Mouse (Mus musculus) lung, embryonic 15.5 days (tissue): Measurements from ENCODE around the gene Tmem167b. TPM values are rescaled to one million over a fixed set of nuclear protein-coding genes. Genes with fewer than 3 reads are reported as not detected.

Experiments
- ATAC-seq: fragments of 200-750 bp; cut with Nextera tagmentation; 2 replicates; pipeline ENCODE4 v1.8.0; 2017; ENCODE audit warnings: moderate number of reproducible peaks, borderline replicate concordance; ENCODE audit not compliant: low FRiP score, low TSS enrichment; ENCODE audit errors: extremely low read depth
- H3K27ac ChIP-seq: fragments of 300-500 bp; sonication (generic); 2 replicates; pipeline ENCODE4 v1.5.1; 2015; ENCODE audit warnings: moderate library complexity, mild to moderate bottlenecking, inconsistent platforms
- H3K27me3 ChIP-seq: fragments of 300-500 bp; sonication (generic); 2 replicates; pipeline ENCODE4 v1.6.1; 2015; ENCODE audit warnings: inconsistent platforms
- H3K36me3 ChIP-seq: fragments of 300-500 bp; sonication (generic); 2 replicates; pipeline ENCODE4 v1.6.1; 2015; ENCODE audit warnings: inconsistent platforms
- H3K4me1 ChIP-seq: fragments of 300-500 bp; sonication (generic); 2 replicates; pipeline ENCODE4 v1.6.1; 2015; ENCODE audit warnings: inconsistent platforms
- H3K4me2 ChIP-seq: fragments of 300-500 bp; sonication (generic); 2 replicates; pipeline ENCODE4 v1.6.1; 2015; ENCODE audit warnings: inconsistent platforms, mild to moderate bottlenecking, moderate library complexity
- H3K4me3 ChIP-seq: fragments of 300-500 bp; sonication (generic); 2 replicates; pipeline ENCODE4 v1.5.1; 2015; ENCODE audit warnings: mild to moderate bottlenecking, inconsistent platforms
- H3K9ac ChIP-seq: fragments of 300-500 bp; sonication (generic); 2 replicates; pipeline ENCODE4 v1.6.1; 2015; ENCODE audit warnings: inconsistent platforms
- H3K9me3 ChIP-seq: fragments of 300-500 bp; sonication (generic); 2 replicates; pipeline ENCODE4 v1.6.1; 2016; ENCODE audit warnings: inconsistent platforms
- WGBS: fragments of 180-500 bp; shearing (Covaris S2); methylation state at CpG from one replicate; pipeline ENCODE4 v1.1.7; 2015; 5-methylcytosine and 5-hydroxymethylcytosine counted together
- polyA plus RNA-seq: library from polyadenylated mRNA; unstranded; fragments of >200 nt; fragmentation: Nextera tagmentation; extraction: Ambion mirVana; gene quantifications from 2 replicates; pipeline ENCODE4 v1.2.1, GENCODE M21; 2015

The Tmem167b gene
- 43.1 and 43.3 TPM in 2 replicates for polyA plus RNA-seq

DNA sequence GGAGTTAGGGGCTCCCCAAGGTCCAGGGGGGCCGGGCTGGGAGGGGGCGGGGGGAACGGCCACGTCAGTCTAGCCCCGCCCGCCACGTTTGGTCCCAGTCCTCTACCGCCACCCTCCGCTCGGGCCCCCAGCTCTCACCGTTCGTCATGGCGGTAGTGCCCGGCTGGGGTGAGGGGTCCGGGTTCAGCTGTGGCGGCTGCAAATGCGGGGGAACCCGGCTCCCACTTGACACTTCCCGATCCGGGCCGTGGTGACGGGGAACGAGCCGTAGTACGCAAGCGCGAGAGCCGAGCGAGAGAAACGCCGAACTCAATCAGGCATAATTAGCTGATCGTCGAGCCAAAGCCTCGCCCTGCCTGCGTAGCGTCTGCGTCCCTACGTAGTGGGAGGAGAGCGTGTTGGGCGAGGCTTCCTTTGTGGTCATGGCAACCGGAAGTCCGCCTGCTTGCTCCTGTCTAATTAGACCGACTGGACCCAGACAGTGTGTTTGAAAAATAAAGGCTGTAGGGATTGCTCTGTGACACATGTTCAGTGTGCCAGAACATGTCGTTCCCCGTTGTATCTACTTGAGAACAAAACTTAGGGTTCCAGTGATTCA is at the start of gene Tmem167b:
TSS of gene Tmem167b (minus strand) at position 334 of the 598 bp plus-strand sequence.
- peak within 1 kb of the TSS; percentile 94 for H3K27ac ChIP-seq
- peaks cover 25% of the 10 kb centered on the region for H3K36me3 ChIP-seq
- H3K4me3 ChIP-seq, result peak within 1 kb of the TSS; percentile 85
- WGBS, result under 1% methylated on average over 45 of the region's 45 CpGs
- H3K4me1 ChIP-seq, result peaks cover 21% of the 10 kb centered on the region
- peak within 1 kb of the TSS; percentile 80 for H3K4me2 ChIP-seq
- peak within 1 kb of the TSS; percentile 82 for H3K9ac ChIP-seq
- no peaks in the 10 kb centered on the region for H3K9me3 ChIP-seq
- peak; percentile 97 for ATAC-seq
- no peaks in the 10 kb centered on the region for H3K27me3 ChIP-seq

GRCm38 (mm10) chr3:108608906-108609305 is 46.6 kb upstream of the Tmem167b start:
- Histone ChIP-seq H3K4me3 (no peak overlapping the region), H3K4me1 (no peaks in the 10 kb centered on the region)

DNA sequence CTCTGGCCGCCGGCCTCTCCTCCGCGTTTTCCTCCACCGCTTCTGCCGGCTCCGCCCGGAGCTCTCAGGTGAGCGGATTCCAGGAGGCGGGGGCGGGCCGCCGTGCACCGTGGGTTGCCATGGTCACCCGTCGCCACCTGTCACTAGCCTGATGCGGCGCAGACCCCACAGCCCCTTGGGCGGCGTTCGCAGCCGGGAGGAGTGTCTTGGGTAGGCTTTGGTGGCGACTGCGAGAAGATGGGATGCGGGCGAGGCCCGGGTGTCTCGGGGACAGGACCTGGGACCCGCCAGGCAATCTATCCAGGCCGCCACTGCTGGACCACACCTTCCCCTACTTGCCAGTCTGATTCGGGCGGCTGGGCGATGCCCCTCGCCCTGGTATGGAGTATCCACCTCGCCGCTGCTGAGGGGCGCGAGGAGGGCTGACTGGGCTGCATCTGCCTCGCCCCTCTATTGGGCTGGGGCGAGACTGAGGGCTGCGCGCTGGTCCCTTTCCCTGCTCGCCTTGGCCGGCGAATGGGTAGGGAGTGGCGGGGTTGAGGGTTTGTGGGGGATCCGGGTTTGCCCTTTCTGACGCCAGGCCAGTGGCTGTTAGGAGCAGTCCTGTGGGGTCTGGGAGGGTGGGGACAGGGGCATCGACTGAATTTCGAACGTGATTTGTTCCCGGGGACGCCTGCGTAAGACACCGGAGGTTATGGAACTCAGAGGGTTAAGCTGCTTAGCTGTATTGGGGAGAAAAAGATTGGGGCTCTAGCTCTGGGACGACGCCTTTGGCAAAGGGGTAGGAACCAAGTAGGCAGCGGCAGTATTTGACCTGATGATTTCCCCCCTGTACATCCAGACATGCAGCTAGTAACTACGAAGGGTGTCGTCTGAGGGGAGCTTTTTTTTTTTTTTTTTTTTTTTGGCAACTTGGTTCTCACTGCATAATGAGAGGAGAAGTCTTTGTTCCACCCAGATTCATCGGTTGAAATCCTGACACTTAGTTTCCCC is 29.6 kb upstream of the Tmem167b start:
- no peaks in the 10 kb centered on the region for H3K36me3 ChIP-seq
- H3K27me3 ChIP-seq, result no peaks in the 10 kb centered on the region
- H3K4me2 ChIP-seq, result peak overlapping the region; percentile 100
- H3K4me1 ChIP-seq, result peaks cover 13% of the 10 kb centered on the region
- peak; percentile 79; the same call in 1 of the 2 replicates for ATAC-seq
- H3K9me3 ChIP-seq, result no peaks in the 10 kb centered on the region
- peak overlapping the region; percentile 71 for H3K9ac ChIP-seq
- WGBS, result under 1% methylated on average over 61 of the region's 61 CpGs
- H3K4me3 ChIP-seq, result peak overlapping the region; percentile 99
- H3K27ac ChIP-seq, result peak overlapping the region; percentile 71

More at GRCm38 (mm10) chr3:108608906-108609305, 46.6 kb upstream of the Tmem167b start:
- H3K4me2 ChIP-seq, result no peak overlapping the region
- H3K9ac ChIP-seq, result no peak overlapping the region
- no peaks in the 10 kb centered on the region for H3K27me3 ChIP-seq
- WGBS, result 49% methylated on average over 3 of the region's 3 CpGs
- H3K27ac ChIP-seq, result no peak overlapping the region
- H3K9me3 ChIP-seq, result no peaks in the 10 kb centered on the region
- no peak for ATAC-seq
- H3K36me3 ChIP-seq, result 0 out of 2 replicates have a peak, but pooled peaks cover 5% of the 10 kb centered on the region

- Histone ChIP-seq H3K4me2 (peak within 1 kb of the TSS; percentile 100), H3K27ac (peak within 1 kb of the TSS; percentile 71), H3K4me1 (peaks cover 13% of the 10 kb centered on the region), H3K9me3 (no peaks in the 10 kb centered on the region), H3K36me3 (no peaks in the 10 kb centered on the region), H3K4me3 (peak within 1 kb of the TSS; percentile 99), H3K27me3 (no peaks in the 10 kb centered on the region), H3K9ac (peak within 1 kb of the TSS; percentile 71)
- WGBS, result 4% methylated on average over 44 of the region's 44 CpGs
- peak; percentile 100 for ATAC-seq
Observed at GRCm38 (mm10) chr3:108590786-108591529, 28.7 kb upstream of the Tmem167b start, which contains the start of gene Wdr47. Gene Wdr47 (plus strand): TSS chr3:108591279.

DNA sequence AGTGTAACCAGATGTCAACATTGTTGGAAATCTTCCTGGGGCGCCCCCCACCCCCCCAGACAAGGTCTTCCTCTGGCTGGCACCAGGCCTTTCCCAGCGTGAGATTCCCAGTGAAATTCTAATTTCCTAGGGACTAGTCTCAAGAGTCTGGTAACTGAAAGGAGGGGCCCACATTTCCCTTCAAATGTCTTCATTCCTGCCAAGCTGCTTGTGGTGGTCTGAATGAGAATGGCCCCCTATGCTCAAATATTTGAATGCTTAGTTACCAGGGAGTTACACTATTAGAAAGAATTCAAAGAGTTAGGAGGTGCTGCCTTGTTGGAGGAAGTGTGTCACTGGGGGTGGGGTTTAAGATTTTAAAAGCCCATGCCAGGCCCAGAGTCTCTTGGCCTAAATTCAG is 26.2 kb upstream of the Tmem167b start:
- Histone ChIP-seq H3K4me3 (no peak overlapping the region), H3K27me3 (no peaks in the 10 kb centered on the region), H3K27ac (no peak overlapping the region), H3K36me3 (no peaks in the 10 kb centered on the region), H3K4me1 (peaks cover 13% of the 10 kb centered on the region), H3K4me2 (no peak overlapping the region), H3K9ac (no peak overlapping the region), H3K9me3 (no peaks in the 10 kb centered on the region)
- ATAC-seq, result no peak
- WGBS, result 38% methylated on average over 2 of the region's 2 CpGs

- no peaks in the 10 kb centered on the region for H3K27me3 ChIP-seq
- no peak for ATAC-seq
- no peak overlapping the region for H3K4me3 ChIP-seq
- no peaks in the 10 kb centered on the region for H3K9me3 ChIP-seq
- 74% methylated on average over 4 of the region's 4 CpGs for WGBS
- H3K4me1 ChIP-seq, result no peaks in the 10 kb centered on the region
- no peak overlapping the region for H3K27ac ChIP-seq
- no peak overlapping the region for H3K9ac ChIP-seq
- no peak overlapping the region for H3K4me2 ChIP-seq
- H3K36me3 ChIP-seq, result no peaks in the 10 kb centered on the region
Observed at GRCm38 (mm10) chr3:108584580-108584979, 22.3 kb upstream of the Tmem167b start.

DNA sequence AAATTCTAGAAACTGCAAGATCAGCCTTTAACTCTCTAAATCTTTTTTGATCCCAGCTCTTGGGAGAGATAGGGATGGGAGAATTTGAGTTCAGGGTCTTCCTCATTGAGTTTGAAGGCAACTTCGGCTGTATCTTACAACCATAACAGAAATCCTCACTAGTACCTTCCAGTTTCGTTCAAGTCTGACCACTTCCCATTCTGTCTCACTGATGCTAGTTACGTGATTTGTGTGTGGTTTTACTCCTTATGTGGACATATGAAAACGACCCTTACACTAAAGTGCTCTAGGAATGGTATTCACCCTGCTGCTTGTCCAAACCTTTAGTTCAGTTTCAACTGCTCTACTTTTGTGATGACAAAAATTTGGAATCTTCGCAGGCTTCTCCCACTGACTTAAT is 11.8 kb upstream of the Tmem167b start:
- ATAC-seq, result no peak
- Histone ChIP-seq H3K9ac (no peak overlapping the region), H3K4me2 (no peak overlapping the region), H3K9me3 (no peaks in the 10 kb centered on the region), H3K27me3 (no peaks in the 10 kb centered on the region), H3K4me3 (no peak overlapping the region), H3K27ac (no peak overlapping the region), H3K4me1 (peaks cover 9% of the 10 kb centered on the region), H3K36me3 (0 out of 2 replicates have a peak, but pooled peaks cover 2% of the 10 kb centered on the region)
- WGBS, result 80% methylated on average over 5 of the region's 5 CpGs

DNA sequence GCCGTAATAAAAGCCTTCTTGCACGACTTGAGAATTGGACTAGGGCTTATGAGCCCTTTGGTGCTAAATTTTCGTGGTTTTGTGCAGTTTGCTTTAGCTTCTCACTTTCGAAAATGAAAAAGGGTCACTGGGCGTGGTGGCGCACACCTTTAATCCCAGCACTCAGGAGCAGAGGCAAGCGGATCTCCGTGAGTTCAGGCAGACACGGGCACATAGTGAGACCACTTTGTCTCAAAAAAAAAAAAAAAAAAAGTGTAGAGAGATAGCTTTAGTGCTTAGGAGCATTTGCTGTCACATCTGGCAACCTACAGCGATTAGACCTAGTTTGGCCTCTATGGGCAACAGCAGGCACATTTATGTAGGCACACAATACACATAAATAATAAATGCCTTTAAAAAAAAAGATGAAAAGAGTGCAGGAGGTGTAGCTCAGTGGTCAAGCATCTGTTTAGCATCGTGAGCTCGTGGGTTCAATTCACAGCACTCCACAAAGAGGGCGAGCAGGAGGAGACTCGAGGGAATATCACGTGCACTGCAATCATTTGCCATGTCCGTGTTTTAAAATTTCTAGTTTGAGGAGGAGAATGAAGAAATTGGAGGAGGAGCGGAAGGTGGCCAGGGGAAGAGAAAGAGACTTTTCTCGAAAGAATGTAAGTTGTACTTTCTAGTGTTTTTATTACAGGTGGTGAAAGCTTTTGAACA is 10.2 kb upstream of the Tmem167b start:
- no peak for ATAC-seq
- 45% methylated on average over 18 of the region's 18 CpGs for WGBS

DNA sequence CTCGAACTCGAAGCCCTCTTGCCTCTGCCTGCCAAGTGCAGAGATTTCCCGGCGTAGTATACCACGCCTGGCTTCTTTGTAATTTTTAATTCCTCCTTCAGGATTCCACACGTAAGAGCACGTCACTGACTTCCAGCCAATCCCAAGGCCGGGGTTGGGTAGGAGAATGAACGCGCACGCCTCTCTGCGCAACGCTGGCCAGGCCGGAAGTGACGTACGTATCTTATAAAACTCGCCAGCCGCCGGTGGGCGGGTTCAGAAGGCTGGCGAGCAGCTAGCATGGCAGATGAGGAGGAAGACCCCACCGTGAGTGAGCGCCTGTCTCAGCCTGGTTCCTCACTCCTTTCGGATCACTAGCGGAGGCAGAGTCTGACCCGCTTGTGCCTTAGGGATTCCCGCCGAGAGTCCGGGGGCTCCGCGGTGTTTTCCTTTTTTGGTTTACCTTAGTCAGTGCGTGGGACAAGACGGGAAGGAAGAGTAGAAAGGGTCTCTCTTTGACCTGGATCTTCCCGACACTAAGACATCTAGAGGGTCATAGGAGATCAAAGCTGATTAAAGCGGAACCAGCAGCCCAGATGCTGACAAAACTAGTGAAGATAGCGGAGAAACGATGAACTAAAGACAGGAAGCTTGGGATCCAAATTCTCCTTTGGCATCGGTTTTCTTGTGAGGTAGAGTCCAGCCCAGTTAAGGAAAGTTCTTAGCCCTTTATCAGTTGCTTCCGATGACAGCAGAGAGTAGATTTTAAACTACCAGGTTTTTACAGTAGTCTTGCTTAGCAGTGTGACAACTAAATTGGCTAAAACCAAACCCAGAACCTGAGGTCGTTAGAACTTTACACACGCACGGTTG is 9.4 kb upstream of the Tmem167b start, which contains the start of gene Taf13:
TSS of gene Taf13 (plus strand) at position 256 of the 852 bp plus-strand sequence.
- ATAC-seq, result peak; percentile 99
- H3K4me2 ChIP-seq, result peak within 1 kb of the TSS; percentile 68
- no peaks in the 10 kb centered on the region for H3K9me3 ChIP-seq
- peak within 1 kb of the TSS; percentile 53; the same call in 1 of the 2 replicates for H3K27ac ChIP-seq
- peak within 1 kb of the TSS; percentile 58 for H3K9ac ChIP-seq
- H3K4me3 ChIP-seq, result peak within 1 kb of the TSS; percentile 63
- peaks cover 9% of the 10 kb centered on the region for H3K4me1 ChIP-seq
- no peaks in the 10 kb centered on the region; the same call in 1 of the 2 replicates for H3K27me3 ChIP-seq
- WGBS, result 1% methylated on average over 42 of the region's 42 CpGs
- H3K36me3 ChIP-seq, result no peaks in the 10 kb centered on the region

More for the DNA sequence above, 10.2 kb upstream of the Tmem167b start:
- Histone ChIP-seq H3K27ac (peak overlapping the region; percentile 4; the same call in 1 of the 2 replicates), H3K36me3 (no peaks in the 10 kb centered on the region), H3K9ac (peak overlapping the region; percentile 58), H3K4me2 (peak overlapping the region; percentile 68), H3K27me3 (no peaks in the 10 kb centered on the region; the same call in 1 of the 2 replicates), H3K4me1 (peaks cover 9% of the 10 kb centered on the region), H3K4me3 (peak overlapping the region; percentile 63), H3K9me3 (no peaks in the 10 kb centered on the region)

DNA sequence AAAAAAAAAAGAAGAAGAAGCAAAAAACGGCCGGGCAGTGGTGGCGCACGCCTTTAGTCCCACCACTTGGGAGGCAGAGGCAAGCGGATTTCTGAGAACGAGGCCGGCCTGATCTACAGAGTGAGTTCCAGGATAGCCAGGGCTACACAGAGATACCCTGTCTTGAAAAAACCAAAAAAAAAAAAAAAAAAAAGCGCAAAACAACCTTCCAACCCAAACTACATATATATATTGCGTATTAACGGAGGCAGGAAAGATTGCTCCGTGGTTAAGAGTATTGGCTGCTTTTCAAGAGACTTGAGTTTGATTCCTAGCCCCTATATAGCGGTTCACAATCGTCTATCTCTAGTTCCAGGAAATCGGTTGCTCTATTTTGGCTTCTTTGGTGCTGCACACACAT is 8.5 kb upstream of the Tmem167b start:
- Histone ChIP-seq H3K36me3 (no peaks in the 10 kb centered on the region), H3K4me2 (peak overlapping the region; percentile 68), H3K9ac (no peak overlapping the region), H3K9me3 (no peaks in the 10 kb centered on the region), H3K4me3 (peak overlapping the region; percentile 63), H3K27ac (no peak overlapping the region), H3K27me3 (no peaks in the 10 kb centered on the region; the same call in 1 of the 2 replicates), H3K4me1 (peaks cover 9% of the 10 kb centered on the region)
- ATAC-seq, result no peak
- WGBS, result 85% methylated on average over 14 of the region's 14 CpGs
